Mouse (Mus musculus) testis, adult 2 months (tissue): ENCODE measurements around the gene Olfr272.

Experiments
- CTCF ChIP-seq: fragments of 200-500 bp; IDR thresholded peaks from 2 replicates; pipeline ENCODE4 v1.5.1; 2012; ENCODE audit warnings: low read depth, mild to moderate bottlenecking, inconsistent platforms, low read length, moderate library complexity; ENCODE audit not compliant: control insufficient read depth, insufficient read depth, insufficient replicate concordance
- POLR2A ChIP-seq: fragments of 200-500 bp; IDR thresholded peaks from 2 replicates; pipeline ENCODE4 v1.6.1; 2012; ENCODE audit warnings: low read depth, mild to moderate bottlenecking, inconsistent platforms, low read length, moderate library complexity; ENCODE audit not compliant: control insufficient read depth

GRCm38 (mm10) chr4:52916659-52917310, 2.2 kb downstream of the Olfr272 start:
- TF ChIP-seq CTCF (no peak), POLR2A (no peak)
